Mouse (Mus musculus): ENCODE data around the gene Smim23.

DNA sequence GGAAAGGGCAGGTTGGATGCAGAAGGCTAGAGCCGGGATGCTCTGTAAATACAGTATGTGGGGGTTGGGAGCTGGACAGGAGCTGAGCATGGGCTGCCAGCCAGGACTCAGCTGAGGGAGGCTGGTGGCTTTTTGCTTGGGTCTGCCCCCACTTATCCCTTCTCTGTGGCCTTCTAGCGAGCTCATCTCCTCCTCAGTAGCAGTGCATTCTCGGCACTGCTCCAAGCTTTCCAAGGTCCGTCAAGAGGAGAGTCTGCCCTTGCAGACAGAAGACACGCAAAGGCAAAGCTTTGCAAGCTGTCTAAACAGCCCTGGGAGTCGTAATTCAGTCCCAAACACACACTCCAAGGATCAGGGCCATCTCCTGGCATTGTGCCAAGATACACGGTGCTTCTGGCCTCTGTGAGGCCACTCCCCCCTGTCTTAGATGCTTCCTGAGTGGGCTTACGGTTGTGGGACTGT is 33.0 kb upstream of the Smim23 start:
- TF ChIP-seq CTCF (IDR thresholded peaks at IDR 0.05; ENCODE audit: low read depth), result no peak
- no peak for TF ChIP-seq EP300 (IDR thresholded peaks at IDR 0.05; ENCODE audit: low read depth)

All from heart, postnatal 0 days (tissue).